Mouse (Mus musculus) adrenal gland, postnatal 4 days (tissue): ENCODE measurements around the gene Anapc13. TPM values are rescaled to one million over a fixed set of nuclear protein-coding genes. Genes with fewer than 3 reads are reported as not detected.

Source experiments
- DNase-seq, 2 experiments: peaks; one replicate each; pipeline ENCODE4 v3.0.0; 2021 to 2022; ENCODE audit warnings: low spot score in 2 of 2, mixed read lengths in 2 of 2
- total RNA-seq, 2 experiments: library from RNA; stranded (reverse); gene quantifications; 2 replicates each; pipeline ENCODE4 v1.2.3; 2021

Anapc13 gene
- total RNA-seq, 2 experiments from 2014 or later = 238 to 248 TPM

- no peak for DNase-seq
Observed at GRCm38 (mm10) chr9:102627442-102627841, 1.3 kb downstream of the Anapc13 start.

- DNase-seq = no peak
Observed at GRCm38 (mm10) chr9:102629052-102629451, 3.0 kb downstream of the Anapc13 start.

- no peak for DNase-seq
Observed at GRCm38 (mm10) chr9:102631589-102632147, 5.6 kb downstream of the Anapc13 start.

- DNase-seq = no peak
Observed at GRCm38 (mm10) chr9:102632173-102632572, 6.1 kb downstream of the Anapc13 start.

- peak in 1 of 2 experiments; percentile 29 for DNase-seq
Observed at GRCm38 (mm10) chr9:102632923-102633537, 6.9 kb downstream of the Anapc13 start.

GRCm38 (mm10) chr9:102634453-102634852 is 8.4 kb downstream of the Anapc13 start:
- no peak for DNase-seq

- peak in 1 of 2 experiments; percentile 34 for DNase-seq
Observed at GRCm38 (mm10) chr9:102636553-102636952, 10.5 kb downstream of the Anapc13 start.

GRCm38 (mm10) chr9:102637115-102637514 is 11.0 kb downstream of the Anapc13 start:
- DNase-seq = no peak

GRCm38 (mm10) chr9:102638963-102639362 is 12.9 kb downstream of the Anapc13 start:
- DNase-seq = no peak

- DNase-seq = no peak
Observed at GRCm38 (mm10) chr9:102639510-102639909, 13.4 kb downstream of the Anapc13 start.

- no peak for DNase-seq
Observed at GRCm38 (mm10) chr9:102641531-102641930, 15.4 kb downstream of the Anapc13 start.

GRCm38 (mm10) chr9:102643071-102643485 is 17.0 kb downstream of the Anapc13 start:
- DNase-seq = no peak

- no peak for DNase-seq
Observed at GRCm38 (mm10) chr9:102643486-102644101, 17.5 kb downstream of the Anapc13 start.

GRCm38 (mm10) chr9:102645119-102645695 is 19.1 kb downstream of the Anapc13 start:
- no peak for DNase-seq

GRCm38 (mm10) chr9:102647010-102647409 is 20.9 kb downstream of the Anapc13 start:
- no peak for DNase-seq

GRCm38 (mm10) chr9:102649917-102650527 is 23.9 kb downstream of the Anapc13 start:
- DNase-seq = no peak

GRCm38 (mm10) chr9:102650637-102651036 is 24.5 kb downstream of the Anapc13 start:
- DNase-seq = no peak

GRCm38 (mm10) chr9:102651199-102651720 is 25.2 kb downstream of the Anapc13 start:
- DNase-seq = no peak

- no peak for DNase-seq
Observed at GRCm38 (mm10) chr9:102656355-102657095, 30.4 kb downstream of the Anapc13 start.

- DNase-seq = no peak
Observed at GRCm38 (mm10) chr9:102668115-102668514, 42.0 kb downstream of the Anapc13 start.

- DNase-seq = no peak
Observed at GRCm38 (mm10) chr9:102668906-102669305, 42.8 kb downstream of the Anapc13 start.
